Mouse (Mus musculus): ENCODE measurements around the gene H13. TPM values are rescaled to one million over a fixed set of nuclear protein-coding genes. Genes with fewer than 3 reads are reported as not detected.

The H13 gene
- polyA plus RNA-seq, 1 experiment from 2014 or later, result 90.7 TPM

GRCm38 (mm10) chr2:152707627-152708026 lies 38.4 kb downstream of the H13 start:
- Histone ChIP-seq H3K4me3 (peak overlapping the region; percentile 57), H3K9me3 (no peaks in the 10 kb centered on the region), H3K27me3 (ENCODE audit: poor library complexity, severe bottlenecking) (no peaks in the 10 kb centered on the region), H3K27ac (peak overlapping the region; percentile 90), H3K36me3 (replicated peaks) (peaks cover 51% of the 10 kb centered on the region), H3K4me1 (peaks cover 39% of the 10 kb centered on the region)
- 3% methylated on average over 31 of the region's 31 CpGs for WGBS
- DNase-seq (ENCODE audit: extremely low spot score, low spot score), result peak; percentile 86

GRCm38 (mm10) chr2:152709066-152709465 lies 39.8 kb downstream of the H13 start:
- WGBS, result 89% methylated on average over 5 of the region's 5 CpGs
- no peak overlapping the region for H3K27ac ChIP-seq

GRCm38 (mm10) chr2:152716241-152716772 lies 47.0 kb downstream of the H13 start:
- Histone ChIP-seq H3K4me1 (peaks cover 24% of the 10 kb centered on the region), H3K9me3 (no peaks in the 10 kb centered on the region), H3K27me3 (ENCODE audit: poor library complexity, severe bottlenecking) (no peaks in the 10 kb centered on the region), H3K4me3 (no peak overlapping the region), H3K36me3 (replicated peaks) (no peaks in the 10 kb centered on the region), H3K27ac (no peak overlapping the region)
- WGBS, result 90% methylated on average over 6 of the region's 6 CpGs
- DNase-seq (ENCODE audit: extremely low spot score, low spot score), result no peak

More at GRCm38 (mm10) chr2:152709066-152709465, 39.8 kb downstream of the H13 start:
- Histone ChIP-seq H3K36me3 (replicated peaks) (peaks cover 36% of the 10 kb centered on the region), H3K4me1 (peaks cover 39% of the 10 kb centered on the region), H3K27me3 (ENCODE audit: poor library complexity, severe bottlenecking) (no peaks in the 10 kb centered on the region), H3K4me3 (no peak overlapping the region), H3K9me3 (no peaks in the 10 kb centered on the region)
- no peak for DNase-seq (ENCODE audit: extremely low spot score, low spot score)

- H3K9me3 ChIP-seq, result no peaks in the 10 kb centered on the region
- H3K27ac ChIP-seq, result peak overlapping the region; percentile 76
- peaks cover 24% of the 10 kb centered on the region for H3K4me1 ChIP-seq
- DNase-seq (ENCODE audit: extremely low spot score, low spot score), result no peak
- no peaks in the 10 kb centered on the region for H3K36me3 ChIP-seq (replicated peaks)
- no peak overlapping the region for H3K4me3 ChIP-seq
- peaks cover 4% of the 10 kb centered on the region for H3K27me3 ChIP-seq (ENCODE audit: poor library complexity, severe bottlenecking)
- 71% methylated on average over 11 of the region's 11 CpGs for WGBS
These were observed 48.4 kb downstream of the H13 start for GRCm38 (mm10) chr2:152717652-152718051.

GRCm38 (mm10) chr2:152718076-152718475 lies 48.8 kb downstream of the H13 start:
- 29% methylated on average over 6 of the region's 6 CpGs for WGBS
- peak overlapping the region; percentile 1; the same call in 1 of the 2 replicates for H3K4me3 ChIP-seq

GRCm38 (mm10) chr2:152723651-152724331 lies 54.5 kb downstream of the H13 start:
- Histone ChIP-seq H3K36me3 (replicated peaks) (no peaks in the 10 kb centered on the region), H3K4me1 (peaks cover 49% of the 10 kb centered on the region), H3K4me3 (peak overlapping the region; percentile 55), H3K9me3 (no peaks in the 10 kb centered on the region), H3K27me3 (ENCODE audit: poor library complexity, severe bottlenecking) (peaks cover 40% of the 10 kb centered on the region), H3K27ac (peak overlapping the region; percentile 84)
- 3% methylated on average over 37 of the region's 37 CpGs for WGBS
- DNase-seq (ENCODE audit: extremely low spot score, low spot score), result no peak

More at GRCm38 (mm10) chr2:152718076-152718475, 48.8 kb downstream of the H13 start:
- peaks cover 8% of the 10 kb centered on the region for H3K27me3 ChIP-seq (ENCODE audit: poor library complexity, severe bottlenecking)
- H3K27ac ChIP-seq, result peak overlapping the region; percentile 76
- H3K9me3 ChIP-seq, result no peaks in the 10 kb centered on the region
- H3K4me1 ChIP-seq, result peaks cover 24% of the 10 kb centered on the region
- DNase-seq (ENCODE audit: extremely low spot score, low spot score), result no peak
- H3K36me3 ChIP-seq (replicated peaks), result no peaks in the 10 kb centered on the region

GRCm38 (mm10) chr2:152724332-152724723 lies 55.1 kb downstream of the H13 start:
- peak overlapping the region; percentile 84 for H3K27ac ChIP-seq
- H3K27me3 ChIP-seq (ENCODE audit: poor library complexity, severe bottlenecking), result peaks cover 40% of the 10 kb centered on the region
- peak overlapping the region; percentile 55 for H3K4me3 ChIP-seq
- H3K9me3 ChIP-seq, result no peaks in the 10 kb centered on the region
- no peak for DNase-seq (ENCODE audit: extremely low spot score, low spot score)
- H3K4me1 ChIP-seq, result peaks cover 54% of the 10 kb centered on the region
- WGBS, result 68% methylated on average over 3 of the region's 3 CpGs
- no peaks in the 10 kb centered on the region for H3K36me3 ChIP-seq (replicated peaks)

GRCm38 (mm10) chr2:152725178-152725750 lies 56.0 kb downstream of the H13 start:
- no peak overlapping the region for H3K4me3 ChIP-seq
- H3K27me3 ChIP-seq (ENCODE audit: poor library complexity, severe bottlenecking), result peaks cover 40% of the 10 kb centered on the region
- no peaks in the 10 kb centered on the region for H3K36me3 ChIP-seq (replicated peaks)
- peaks cover 59% of the 10 kb centered on the region for H3K4me1 ChIP-seq
- peak overlapping the region; percentile 17 for H3K27ac ChIP-seq
- 76% methylated on average over 15 of the region's 15 CpGs for WGBS
- H3K9me3 ChIP-seq, result no peaks in the 10 kb centered on the region
- DNase-seq (ENCODE audit: extremely low spot score, low spot score), result no peak

- DNase-seq (ENCODE audit: extremely low spot score, low spot score), result no peak
- H3K4me3 ChIP-seq, result no peak overlapping the region
- H3K36me3 ChIP-seq (replicated peaks), result no peaks in the 10 kb centered on the region
- H3K9me3 ChIP-seq, result no peaks in the 10 kb centered on the region
- peaks cover 40% of the 10 kb centered on the region for H3K27me3 ChIP-seq (ENCODE audit: poor library complexity, severe bottlenecking)
- peaks cover 61% of the 10 kb centered on the region for H3K4me1 ChIP-seq
- peak overlapping the region; percentile 46; the same call in 1 of the 2 replicates for H3K27ac ChIP-seq
- 88% methylated on average over 6 of the region's 6 CpGs for WGBS
These were observed 57.0 kb downstream of the H13 start for GRCm38 (mm10) chr2:152726213-152726612.

GRCm38 (mm10) chr2:152726751-152727335 lies 57.6 kb downstream of the H13 start:
- Histone ChIP-seq H3K4me1 (peaks cover 61% of the 10 kb centered on the region), H3K27me3 (ENCODE audit: poor library complexity, severe bottlenecking) (peaks cover 40% of the 10 kb centered on the region), H3K4me3 (no peak overlapping the region), H3K9me3 (no peaks in the 10 kb centered on the region), H3K27ac (peak overlapping the region; percentile 68), H3K36me3 (replicated peaks) (no peaks in the 10 kb centered on the region)
- 74% methylated on average over 6 of the region's 6 CpGs for WGBS
- no peak for DNase-seq (ENCODE audit: extremely low spot score, low spot score)

- Histone ChIP-seq H3K27ac (peak overlapping the region; percentile 79), H3K36me3 (replicated peaks) (no peaks in the 10 kb centered on the region), H3K4me1 (peaks cover 61% of the 10 kb centered on the region), H3K27me3 (ENCODE audit: poor library complexity, severe bottlenecking) (peaks cover 32% of the 10 kb centered on the region), H3K9me3 (no peaks in the 10 kb centered on the region), H3K4me3 (no peak overlapping the region)
- WGBS, result 87% methylated on average over 14 of the region's 14 CpGs
- no peak for DNase-seq (ENCODE audit: extremely low spot score, low spot score)
These were observed 58.7 kb downstream of the H13 start for GRCm38 (mm10) chr2:152727795-152728510.

- no peaks in the 10 kb centered on the region for H3K9me3 ChIP-seq
- peaks cover 59% of the 10 kb centered on the region for H3K4me1 ChIP-seq
- WGBS, result 84% methylated on average over 7 of the region's 7 CpGs
- no peaks in the 10 kb centered on the region for H3K36me3 ChIP-seq (replicated peaks)
- no peak for DNase-seq (ENCODE audit: extremely low spot score, low spot score)
- peaks cover 26% of the 10 kb centered on the region for H3K27me3 ChIP-seq (ENCODE audit: poor library complexity, severe bottlenecking)
- H3K4me3 ChIP-seq, result no peak overlapping the region
- H3K27ac ChIP-seq, result peak overlapping the region; percentile 79
These were observed 59.3 kb downstream of the H13 start for GRCm38 (mm10) chr2:152728594-152728993.

Data from forebrain, embryonic 10.5 days (tissue).